Mouse (Mus musculus): ENCODE data around the gene Fam206a. TPM values are rescaled to one million over a fixed set of nuclear protein-coding genes. Genes with fewer than 3 reads are reported as not detected.

Gene Fam206a
- 1 to 10 TPM; 1.6 to 2.0 TPM for total RNA-seq (2021)
- long read RNA-seq, experiment 1, partial matches to known transcripts = 0 of 1 reads
- long read RNA-seq, experiment 1, other reads (novel, unspliced or antisense) = 1 of 1 reads
- long read RNA-seq, experiment 2, full-length matches to known transcripts = 1 of 2 reads
- long read RNA-seq, experiment 2, partial matches to known transcripts = 0 of 2 reads
- long read RNA-seq, experiment 2, other reads (novel, unspliced or antisense) = 1 of 2 reads

DNA sequence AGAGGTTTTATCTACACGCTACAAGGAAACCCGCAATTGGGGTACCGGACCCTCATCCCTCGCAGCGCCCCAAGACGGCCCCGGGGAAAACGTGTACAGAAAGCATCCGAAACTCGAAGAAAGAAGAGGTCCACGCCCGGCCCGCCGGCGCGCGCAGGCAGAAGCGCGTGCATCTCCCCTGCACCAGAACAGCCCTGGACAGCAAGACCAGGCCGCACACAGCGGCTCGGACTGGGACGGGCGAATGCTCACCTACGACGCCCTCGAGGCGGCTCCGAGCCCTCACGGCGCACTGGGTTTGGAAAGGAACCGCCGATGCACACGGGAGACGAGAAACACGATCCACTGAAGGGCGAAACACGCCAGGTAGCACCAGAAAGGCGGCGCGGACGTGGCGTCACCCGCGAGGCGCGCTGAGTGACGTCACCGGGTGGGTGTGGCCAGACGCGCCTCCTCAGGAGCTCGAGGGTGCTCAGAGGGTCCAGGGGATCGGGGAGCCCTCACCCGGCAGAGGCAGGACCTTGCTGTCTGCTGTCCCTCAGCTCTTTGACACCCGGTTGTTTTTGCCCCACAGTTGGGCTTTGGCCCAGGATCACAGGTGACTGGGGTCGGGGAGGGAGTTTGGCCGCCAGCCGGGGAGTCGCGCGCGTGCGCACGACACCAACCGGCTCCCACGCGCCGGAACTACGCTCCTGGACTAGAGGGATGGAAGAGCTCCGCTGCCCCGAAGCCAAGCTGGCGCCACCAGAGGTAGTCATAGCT is at the start of gene Fam206a, which contains the start of gene Elp1:
TSS of gene Fam206a (plus strand) at position 439 of the 762 bp plus-strand sequence.
TSS of gene Elp1 (minus strand) at position 425 of the 762 bp plus-strand sequence.
- intact Hi-C loops (cut with DNase I) = no loop called here

DNA sequence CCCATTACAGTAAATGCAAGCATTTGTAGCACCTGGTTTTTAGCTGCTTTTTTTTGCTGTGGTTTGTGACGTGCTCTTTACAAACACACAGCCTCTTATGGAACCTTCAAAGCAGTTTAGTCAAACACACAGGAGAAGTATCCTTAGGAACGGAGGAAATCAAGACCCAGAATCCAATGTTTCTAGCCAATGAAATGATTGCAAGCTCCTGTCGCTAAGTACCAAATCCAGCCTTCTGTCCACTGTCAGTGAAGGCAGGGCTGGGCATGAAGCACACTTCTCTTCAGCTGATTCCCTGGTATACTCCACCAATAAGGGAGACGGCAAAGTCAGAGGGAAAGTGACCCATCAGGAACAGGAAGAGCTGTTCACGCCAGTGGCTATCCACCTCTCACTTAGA is 46.1 kb upstream of the Fam206a start:
- H3K27ac ChIP-seq = no peak overlapping the region
- intact Hi-C loops (cut with DNase I) = no loop called here
- no peak overlapping the region for H3K4me3 ChIP-seq
- no peak for DNase-seq
- no peak for TF ChIP-seq CTCF (IDR thresholded peaks at IDR 0.05)

More for the DNA sequence above, at the start of gene Fam206a, which contains the start of gene Elp1:
- DNase-seq = peak; percentile 96
- Histone ChIP-seq H3K27ac (peak within 1 kb of the TSS; percentile 94), H3K4me3 (peak within 1 kb of the TSS; percentile 77)
- no peak for TF ChIP-seq CTCF (IDR thresholded peaks at IDR 0.05)

DNA sequence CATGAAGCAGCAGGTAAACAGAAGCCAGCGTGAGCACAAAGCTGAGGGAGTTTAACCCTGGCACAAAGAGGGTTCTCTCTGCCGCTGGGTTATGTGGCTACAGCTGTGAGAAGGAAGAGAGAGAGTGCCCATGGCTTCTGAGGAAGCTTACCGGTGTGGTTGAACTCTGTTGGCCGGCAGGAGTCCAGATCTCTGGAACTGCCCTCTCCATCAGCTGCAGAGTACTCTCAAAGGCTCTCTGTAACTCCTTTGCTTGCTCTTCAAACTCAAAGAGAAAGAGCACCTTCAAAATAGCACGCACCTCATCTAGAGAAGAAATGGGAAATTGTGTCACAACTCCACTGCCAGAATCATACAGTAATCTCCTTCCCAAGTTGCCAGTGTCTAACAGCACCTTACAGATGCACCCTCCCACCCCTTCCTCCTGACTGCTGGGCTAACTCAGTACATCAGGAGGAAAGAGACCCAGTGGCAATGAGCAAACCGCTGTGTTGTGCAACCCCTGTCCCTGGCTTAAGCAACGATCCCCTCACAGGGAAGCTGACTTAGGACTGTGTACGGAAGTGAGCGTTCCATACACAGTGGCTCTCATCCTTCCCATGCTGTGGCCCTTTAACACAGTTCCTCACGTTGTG is 45.1 kb upstream of the Fam206a start:
- no peak overlapping the region for H3K27ac ChIP-seq
- no peak for DNase-seq
- intact Hi-C loops (cut with DNase I) = no loop called here
- H3K4me3 ChIP-seq = no peak overlapping the region
- TF ChIP-seq CTCF (IDR thresholded peaks at IDR 0.05) = no peak

DNA sequence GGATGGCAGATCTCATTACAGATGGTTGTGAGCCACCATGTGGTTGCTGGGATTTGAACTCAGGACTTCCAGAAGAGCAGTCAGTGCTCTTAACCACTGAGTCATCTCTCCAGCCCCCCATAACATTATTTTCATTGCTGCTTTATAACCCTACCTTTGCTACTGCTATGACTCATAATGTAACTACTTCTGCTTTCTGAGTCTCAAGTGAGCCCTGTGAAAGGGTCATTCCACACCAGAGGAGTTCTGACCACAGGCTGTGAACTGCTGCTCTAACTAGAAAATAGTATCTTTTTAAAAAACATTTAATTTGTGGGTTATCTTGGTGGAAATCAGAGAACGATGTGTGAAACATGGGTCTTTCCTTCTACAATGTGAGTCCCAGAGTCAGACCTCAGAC is 44.5 kb upstream of the Fam206a start:
- TF ChIP-seq CTCF (IDR thresholded peaks at IDR 0.05) = no peak
- intact Hi-C loops (cut with DNase I) = no loop called here

DNA sequence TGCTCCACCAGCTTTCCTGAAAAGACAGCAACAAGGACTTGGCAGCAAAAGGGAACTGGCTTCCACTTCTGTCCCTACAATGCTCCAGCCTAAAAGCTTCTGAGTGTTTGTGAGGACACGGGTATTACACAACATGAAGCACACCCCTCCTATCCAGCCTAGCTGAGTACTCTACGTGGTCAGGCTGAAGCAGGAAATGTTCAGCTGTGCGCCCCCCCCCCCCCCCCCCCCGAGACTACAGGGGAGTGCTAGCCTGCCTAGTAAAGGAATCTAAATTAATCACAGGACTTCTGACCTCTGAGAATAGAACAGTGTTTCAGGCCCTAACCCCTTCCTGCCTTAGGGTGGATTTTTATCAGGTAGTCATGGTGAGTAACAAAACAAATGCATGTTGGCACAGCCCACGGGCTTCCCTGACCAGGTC is 34.3 kb upstream of the Fam206a start:
- intact Hi-C loops (cut with DNase I) = no loop called here
- no peak for DNase-seq
- no peak overlapping the region for H3K4me3 ChIP-seq
- no peak overlapping the region for H3K27ac ChIP-seq
- TF ChIP-seq CTCF (IDR thresholded peaks at IDR 0.05) = no peak

More for the DNA sequence above, 44.5 kb upstream of the Fam206a start:
- no peak overlapping the region for H3K27ac ChIP-seq
- no peak for DNase-seq
- no peak overlapping the region for H3K4me3 ChIP-seq

DNA sequence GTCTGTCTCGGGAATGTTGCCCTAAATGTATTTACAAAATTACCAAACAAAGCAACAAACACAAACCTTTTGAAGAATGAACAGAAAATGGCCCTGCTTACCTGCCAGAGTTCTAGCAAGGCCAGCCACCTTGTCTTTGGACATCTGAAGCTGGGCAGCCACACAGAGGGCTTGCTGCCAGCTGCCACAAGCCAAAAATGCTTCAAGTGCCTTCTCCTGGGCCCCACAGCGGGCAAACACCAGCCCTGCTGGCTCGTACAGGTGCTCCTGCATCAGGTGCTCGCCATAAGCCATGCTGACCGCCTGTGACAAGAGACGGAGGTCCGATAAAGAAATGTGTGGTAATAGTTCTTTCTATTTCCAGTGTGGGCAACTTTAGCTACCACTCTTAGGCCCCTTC is 33.2 kb upstream of the Fam206a start:
- DNase-seq = no peak
- TF ChIP-seq CTCF (IDR thresholded peaks at IDR 0.05) = no peak

DNA sequence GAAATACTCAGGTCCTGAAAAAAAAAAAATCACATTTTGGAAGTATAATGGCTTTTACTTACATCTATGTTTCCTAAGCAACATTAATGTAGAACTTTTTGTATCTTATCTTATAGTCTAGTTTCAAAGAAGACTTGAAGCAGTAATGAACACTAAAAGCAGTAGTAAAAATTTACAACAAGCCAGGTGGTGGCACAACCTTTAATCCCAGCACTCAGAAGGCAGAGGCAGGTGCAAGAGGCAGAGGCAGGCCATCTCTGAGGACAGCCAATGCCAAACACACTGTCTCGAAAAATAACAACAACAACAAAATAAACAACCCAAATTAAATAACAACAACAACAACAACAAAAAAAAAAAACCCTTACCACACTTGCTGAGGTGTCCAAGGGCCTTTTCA is 31.1 kb upstream of the Fam206a start:
- DNase-seq = no peak
- Histone ChIP-seq H3K27ac (no peak overlapping the region), H3K4me3 (no peak overlapping the region)
- intact Hi-C loops (cut with DNase I) = no loop called here
- no peak for TF ChIP-seq CTCF (IDR thresholded peaks at IDR 0.05)

More for the DNA sequence above, 33.2 kb upstream of the Fam206a start:
- Histone ChIP-seq H3K4me3 (no peak overlapping the region), H3K27ac (no peak overlapping the region)
- intact Hi-C loops (cut with DNase I) = no loop called here

DNA sequence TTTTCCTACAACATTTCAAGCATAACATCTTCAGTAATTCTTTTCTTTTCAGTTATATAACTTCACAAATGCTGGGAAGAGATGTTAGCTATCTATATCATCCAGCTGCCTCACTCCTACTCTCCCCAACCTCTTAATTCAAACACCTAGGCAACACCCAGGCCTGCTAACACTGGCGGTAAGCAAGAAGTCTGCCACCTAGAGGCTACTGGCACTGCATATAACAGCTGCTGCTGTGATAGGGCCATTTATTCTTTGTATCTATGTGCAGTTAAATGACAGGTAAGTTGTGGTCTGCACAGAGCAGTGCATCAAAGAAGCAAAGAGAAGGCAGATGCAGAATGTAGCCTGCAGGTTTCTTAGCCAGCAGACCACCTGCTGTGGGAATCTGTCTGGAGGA is 10.8 kb upstream of the Fam206a start:
- peak; percentile 35; the same call in 1 of the 2 replicates for TF ChIP-seq CTCF (IDR thresholded peaks at IDR 0.05)
- intact Hi-C loops (cut with DNase I) = no loop called here
- no peak for DNase-seq
- H3K27ac ChIP-seq = no peak overlapping the region
- no peak overlapping the region for H3K4me3 ChIP-seq

DNA sequence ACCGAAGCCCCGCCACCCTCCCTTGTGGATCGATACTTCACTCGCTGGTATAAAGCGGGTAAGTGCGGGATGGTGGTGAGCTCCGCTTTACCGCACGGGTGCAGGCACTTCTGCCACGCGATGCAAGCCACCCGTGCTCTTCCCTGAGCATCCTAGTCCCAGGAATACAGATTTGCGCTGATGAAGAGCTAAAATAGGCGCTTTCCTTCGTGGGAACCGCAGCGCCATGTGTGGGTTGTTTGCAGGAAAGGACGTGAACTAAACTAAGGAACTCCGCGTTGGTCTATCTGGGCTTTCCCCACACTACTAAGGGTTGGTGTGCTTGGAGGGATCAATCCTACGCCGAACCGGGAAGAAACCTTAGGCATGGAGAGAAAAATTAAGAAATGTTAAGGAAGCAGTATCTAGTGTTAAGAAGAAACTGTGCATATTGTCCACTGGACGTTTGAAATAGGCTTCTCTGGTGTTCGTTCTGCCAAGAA is 565 bp downstream of the Fam206a start:
- Histone ChIP-seq H3K27ac (peak overlapping the region; percentile 94), H3K4me3 (peak overlapping the region; percentile 77)
- TF ChIP-seq CTCF (IDR thresholded peaks at IDR 0.05) = no peak
- intact Hi-C loops (cut with DNase I) = no loop called here
- DNase-seq = no peak

DNA sequence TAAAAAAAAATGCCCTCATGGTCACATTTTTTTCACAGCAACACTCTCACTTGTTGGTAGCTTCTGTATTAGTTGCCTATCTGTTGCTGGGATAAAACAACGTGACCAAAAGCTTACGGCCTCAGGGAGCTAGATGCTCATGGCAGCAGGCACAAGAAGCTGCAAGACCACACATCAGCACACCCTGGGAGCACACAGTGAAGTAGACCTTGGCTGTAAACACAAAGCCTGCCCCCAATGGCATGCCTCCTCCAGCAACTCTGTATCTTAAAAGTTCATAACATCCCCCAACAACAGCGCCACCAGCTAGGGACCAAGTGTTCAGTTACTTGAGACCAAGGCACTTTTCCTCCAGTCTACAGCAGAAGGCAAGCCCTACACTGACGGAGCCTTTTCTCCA is 6.9 kb downstream of the Fam206a start:
- no peak overlapping the region for H3K27ac ChIP-seq
- no peak for TF ChIP-seq CTCF (IDR thresholded peaks at IDR 0.05)
- intact Hi-C loops (cut with DNase I) = no loop called here
- H3K4me3 ChIP-seq = no peak overlapping the region
- DNase-seq = no peak

DNA sequence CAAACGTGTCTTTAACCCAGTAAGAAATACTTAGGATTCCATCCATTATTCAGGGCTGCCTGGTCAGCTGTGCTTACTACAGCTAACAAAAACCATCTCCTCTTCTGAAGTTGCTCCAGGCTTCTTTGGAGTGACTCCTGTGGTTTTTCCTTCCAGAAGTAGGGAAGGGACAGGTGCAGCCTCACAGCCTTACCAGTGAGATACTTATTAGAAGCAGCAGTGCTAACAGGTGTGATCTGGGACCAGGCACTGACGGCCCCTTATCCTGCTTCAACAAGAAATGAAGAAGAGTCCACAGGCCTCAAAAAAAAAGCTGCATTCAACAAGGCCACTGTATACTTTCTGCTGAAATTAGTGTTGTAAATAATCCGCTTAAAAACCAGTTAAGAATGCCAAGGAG is 9.5 kb downstream of the Fam206a start:
- intact Hi-C loops (cut with DNase I) = no loop called here
- Histone ChIP-seq H3K27ac (no peak overlapping the region), H3K4me3 (no peak overlapping the region)
- DNase-seq = no peak
- TF ChIP-seq CTCF (IDR thresholded peaks at IDR 0.05) = no peak

DNA sequence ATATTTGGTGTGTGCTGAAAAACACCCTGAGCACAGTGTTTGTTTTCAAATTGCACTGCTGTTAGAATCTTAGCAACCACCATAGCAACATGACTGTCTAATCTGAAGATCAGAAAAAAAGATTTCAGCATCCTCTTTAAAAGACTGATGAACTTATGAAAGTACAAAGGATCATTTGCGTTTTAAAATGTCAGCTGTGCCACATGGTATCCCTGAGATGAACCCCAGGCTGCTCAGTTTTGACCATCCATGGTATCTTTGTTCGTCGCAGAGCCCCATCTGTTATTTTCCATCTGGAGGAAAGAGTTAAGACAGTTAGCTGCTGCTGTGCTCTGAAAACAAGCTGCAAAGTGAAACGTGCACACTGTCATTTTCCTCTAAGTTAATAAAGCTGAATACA is 10.0 kb downstream of the Fam206a start:
- no peak overlapping the region for H3K4me3 ChIP-seq

DNA sequence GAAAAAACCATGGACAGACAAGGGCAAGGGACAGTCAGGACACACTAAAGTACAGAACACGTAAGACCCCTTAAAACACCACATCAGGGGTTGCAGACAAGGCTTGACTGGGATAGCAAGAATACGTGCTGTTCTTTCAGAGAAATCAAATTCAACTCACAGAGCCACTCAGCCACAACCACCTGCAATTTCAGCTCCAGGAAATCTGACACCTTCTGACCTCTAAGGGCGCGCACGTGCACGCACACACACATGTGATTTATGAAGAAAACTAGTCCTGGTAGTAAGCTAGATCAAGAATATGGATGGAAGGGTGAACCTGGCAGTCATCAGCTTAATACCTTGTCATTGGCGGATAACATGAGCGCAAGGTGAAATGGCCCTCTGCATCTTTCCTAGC is 13.0 kb downstream of the Fam206a start:
- TF ChIP-seq CTCF (IDR thresholded peaks at IDR 0.05) = no peak
- DNase-seq = no peak
- Histone ChIP-seq H3K27ac (no peak overlapping the region), H3K4me3 (no peak overlapping the region)
- intact Hi-C loops (cut with DNase I) = no loop called here

More for the DNA sequence above, 10.0 kb downstream of the Fam206a start:
- no peak for DNase-seq
- TF ChIP-seq CTCF (IDR thresholded peaks at IDR 0.05) = no peak
- intact Hi-C loops (cut with DNase I) = no loop called here
- H3K27ac ChIP-seq = no peak overlapping the region

Data from gastrocnemius, adult 2 months (tissue).